Mouse (Mus musculus) left cerebral cortex, adult 9 months (tissue): ENCODE results near the gene Slc25a26.

ENCODE experiments used
- DNase-seq, 2 experiments: peaks; one replicate each; pipeline ENCODE4 v3.0.0; 2022; ENCODE audit warnings: low spot score in 2 of 2

Slc25a26 gene

DNA sequence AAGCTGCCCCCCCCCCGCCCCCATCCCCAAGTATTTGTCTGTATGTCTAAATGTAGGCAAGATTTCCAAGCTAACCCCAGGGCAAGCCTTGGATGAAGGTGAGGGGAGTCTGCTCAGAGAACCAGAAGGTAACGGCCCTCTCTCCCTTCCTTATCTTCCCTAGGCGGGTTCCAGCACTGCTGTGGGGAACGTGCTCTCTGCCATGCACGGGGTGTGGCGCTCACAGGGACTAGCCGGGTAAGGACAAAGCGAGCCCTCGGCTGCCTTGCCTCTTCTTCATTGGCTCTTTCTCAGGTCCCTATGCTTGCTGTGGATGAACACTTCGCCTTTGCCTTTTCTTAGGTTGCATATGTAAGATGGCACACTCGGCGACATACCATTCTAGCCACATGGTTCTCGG is 98.9 kb downstream of the Slc25a26 start:
- DNase-seq: no peak

DNA sequence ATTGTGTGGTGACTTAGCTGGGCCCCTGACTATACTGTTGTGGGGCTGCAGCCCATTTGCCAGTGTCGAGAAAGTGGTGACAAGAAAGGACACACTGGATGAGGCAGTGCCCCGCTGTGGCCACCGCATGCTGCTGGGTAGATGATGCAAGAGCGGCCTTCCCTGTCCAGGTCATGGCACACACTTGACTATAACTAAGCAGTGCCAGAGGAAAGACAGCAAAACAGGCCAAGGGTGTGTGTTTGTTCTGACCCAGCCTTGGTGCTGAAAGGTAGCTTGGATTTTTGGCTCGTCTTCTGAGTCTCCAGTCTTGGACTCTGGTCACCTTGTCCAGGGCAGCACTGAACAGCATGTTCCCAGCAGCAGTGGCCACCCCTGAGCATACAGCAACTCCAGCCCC is 101.0 kb downstream of the Slc25a26 start:
- no peak for DNase-seq

DNA sequence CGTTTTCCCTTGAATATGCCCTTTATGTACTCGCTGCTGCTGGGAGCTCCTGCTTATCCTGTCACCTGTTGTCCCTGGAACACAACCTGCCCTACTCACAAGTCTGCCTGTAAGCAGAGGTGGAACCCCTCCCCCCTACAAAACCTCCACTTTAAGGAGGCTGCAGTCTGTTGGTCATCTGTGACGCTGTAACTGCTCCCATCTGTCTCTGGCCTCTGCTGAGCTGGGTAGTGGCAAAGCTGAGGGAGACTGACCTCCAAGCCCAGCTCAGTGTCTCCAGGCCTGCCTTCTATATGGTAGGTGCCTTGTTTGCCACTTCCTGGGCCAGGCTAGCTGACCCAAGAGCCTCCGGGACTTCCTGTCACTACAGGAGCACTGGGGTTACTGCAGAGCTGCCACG is 101.7 kb downstream of the Slc25a26 start:
- DNase-seq: no peak

DNA sequence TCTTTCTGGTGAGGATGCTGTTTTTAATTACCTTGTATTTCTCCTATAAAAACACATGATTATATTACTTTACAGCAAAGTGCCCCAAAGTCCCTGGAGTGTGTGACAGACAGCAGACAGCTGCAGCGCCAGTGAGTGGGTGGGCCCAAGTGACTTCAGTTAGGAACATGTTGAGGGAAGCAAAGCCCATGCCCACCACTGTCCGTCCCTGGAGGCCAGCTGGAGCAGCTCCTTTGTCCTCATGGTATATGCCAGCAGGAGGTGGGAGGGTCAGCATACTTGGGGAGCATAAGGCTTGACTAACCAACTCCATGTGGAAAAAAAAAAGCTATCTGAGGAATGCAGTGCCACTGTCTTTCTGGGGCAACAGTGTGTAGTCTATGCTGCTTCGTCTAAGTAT is 103.9 kb downstream of the Slc25a26 start:
- no peak for DNase-seq

DNA sequence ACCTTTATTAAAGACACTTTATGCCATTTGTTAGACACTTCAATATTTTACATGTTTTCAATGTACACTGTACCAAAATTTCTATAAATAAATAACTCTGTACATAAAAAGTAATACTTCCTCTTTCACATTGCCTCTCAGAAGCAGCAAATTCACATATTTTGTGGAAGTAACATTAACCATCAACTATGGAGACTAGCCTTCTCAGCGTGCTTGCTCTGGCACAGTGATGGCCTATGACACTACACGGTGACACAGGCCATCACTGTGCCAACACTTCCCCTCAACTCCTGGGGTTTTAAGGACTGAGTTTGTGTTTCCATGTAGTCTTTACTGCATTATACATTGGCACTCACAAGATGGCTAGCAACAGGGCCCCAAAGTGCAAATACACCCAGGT is 104.4 kb downstream of the Slc25a26 start:
- DNase-seq: no peak

DNA sequence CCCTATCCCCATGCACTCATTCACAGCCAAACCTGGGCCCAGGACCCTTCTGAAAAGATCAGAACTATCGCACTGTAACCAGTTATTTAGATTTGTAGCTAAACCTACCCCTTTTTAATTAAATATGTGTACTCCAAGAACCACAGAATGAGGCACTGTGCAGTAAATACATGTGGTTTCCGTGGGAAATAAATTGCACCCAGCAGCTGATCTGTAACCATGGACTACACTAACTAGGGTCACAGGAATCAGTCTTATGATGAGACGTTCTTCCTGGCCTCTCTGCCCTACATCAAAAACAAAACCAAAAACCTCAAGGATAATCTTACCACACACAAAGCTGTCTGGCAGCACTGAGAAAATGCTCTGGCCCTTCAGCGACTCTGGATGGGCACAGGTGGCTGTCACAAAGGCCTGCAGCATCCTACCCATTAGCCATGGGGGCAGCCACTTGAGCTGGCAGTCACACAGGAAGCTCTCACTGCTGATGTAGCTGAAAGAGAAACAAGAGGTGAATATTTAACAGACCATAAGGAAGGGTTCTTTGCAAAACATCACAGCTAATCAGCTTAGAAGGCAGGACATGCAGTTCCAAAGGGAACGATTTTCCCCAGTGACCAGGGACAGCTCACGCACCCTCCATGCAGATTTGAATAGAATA is 113.2 kb downstream of the Slc25a26 start:
- DNase-seq: no peak

DNA sequence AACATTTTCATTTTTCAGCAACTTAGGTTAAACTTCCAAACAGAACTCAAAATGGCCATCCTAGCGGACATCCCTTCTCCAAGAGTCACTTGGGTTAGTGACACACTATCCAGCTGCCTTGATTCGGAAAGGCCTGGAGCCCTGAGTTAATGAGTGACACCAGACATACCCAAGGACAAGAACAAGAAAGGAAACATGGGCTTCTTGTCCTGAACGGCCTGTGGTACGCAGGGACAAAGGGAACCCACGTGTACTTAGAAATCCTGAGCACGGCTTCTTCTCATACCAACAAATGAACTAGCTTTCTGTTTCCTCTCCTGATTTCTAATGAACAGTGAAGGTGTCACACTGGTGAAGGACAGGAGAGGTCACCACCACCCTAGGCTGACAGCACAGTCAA is 114.2 kb downstream of the Slc25a26 start:
- no peak for DNase-seq

DNA sequence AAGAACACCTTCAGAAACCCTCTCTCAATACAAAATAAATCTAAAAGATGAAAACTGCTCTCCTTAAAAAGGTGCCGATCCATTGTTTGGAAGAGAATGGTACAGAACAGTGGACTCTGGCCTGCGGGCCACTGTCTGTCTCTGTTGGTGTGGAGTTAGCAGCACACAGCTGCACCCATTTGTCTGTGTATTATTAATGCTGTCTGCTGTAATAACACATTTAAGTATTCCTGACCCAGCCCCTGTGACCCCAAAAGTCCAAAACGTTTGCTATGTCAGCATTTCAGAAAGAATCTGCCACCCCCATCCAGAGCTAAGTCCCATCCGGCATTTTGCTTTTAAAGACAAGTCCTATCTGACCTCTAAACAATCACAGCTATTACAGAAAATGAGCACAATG is 115.8 kb downstream of the Slc25a26 start:
- no peak for DNase-seq

DNA sequence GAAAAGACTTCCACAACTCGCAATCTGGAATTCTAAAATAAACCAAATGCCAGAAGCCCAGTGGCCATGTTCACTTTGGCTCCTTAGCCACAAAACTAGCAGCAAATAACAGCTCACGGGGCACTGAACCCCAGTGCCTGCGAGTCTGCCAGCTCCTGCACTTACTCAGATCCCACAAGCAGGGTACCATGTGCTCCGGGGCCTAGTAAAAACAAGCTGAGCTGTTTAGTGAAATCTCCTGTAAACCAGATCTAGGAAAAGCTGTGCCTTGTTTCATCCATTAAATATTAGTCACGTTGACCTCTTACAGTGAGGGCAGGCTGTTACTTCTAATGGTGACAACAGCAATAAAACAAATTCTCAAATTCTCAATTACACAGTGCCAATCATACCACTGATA is 118.5 kb downstream of the Slc25a26 start:
- DNase-seq: no peak

DNA sequence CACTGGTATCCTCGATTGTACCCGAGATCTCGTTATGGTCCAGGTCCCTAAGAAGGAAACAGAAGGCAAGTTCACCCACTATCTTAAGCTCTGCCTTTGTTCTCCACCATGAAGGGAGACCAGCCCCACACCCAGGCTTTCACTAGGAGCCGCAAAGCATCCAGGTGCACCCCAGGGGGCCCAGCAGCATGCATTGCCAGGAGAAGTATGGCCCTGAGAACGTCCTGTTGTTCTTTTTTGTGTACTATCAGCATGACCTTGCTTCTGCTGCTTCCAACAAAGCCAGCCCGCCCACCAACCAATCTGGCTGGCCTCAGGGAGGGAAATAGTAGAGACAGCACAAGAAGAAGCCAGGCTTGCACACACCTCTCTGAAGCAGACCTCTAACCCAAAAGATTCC is 120.2 kb downstream of the Slc25a26 start:
- DNase-seq: no peak

DNA sequence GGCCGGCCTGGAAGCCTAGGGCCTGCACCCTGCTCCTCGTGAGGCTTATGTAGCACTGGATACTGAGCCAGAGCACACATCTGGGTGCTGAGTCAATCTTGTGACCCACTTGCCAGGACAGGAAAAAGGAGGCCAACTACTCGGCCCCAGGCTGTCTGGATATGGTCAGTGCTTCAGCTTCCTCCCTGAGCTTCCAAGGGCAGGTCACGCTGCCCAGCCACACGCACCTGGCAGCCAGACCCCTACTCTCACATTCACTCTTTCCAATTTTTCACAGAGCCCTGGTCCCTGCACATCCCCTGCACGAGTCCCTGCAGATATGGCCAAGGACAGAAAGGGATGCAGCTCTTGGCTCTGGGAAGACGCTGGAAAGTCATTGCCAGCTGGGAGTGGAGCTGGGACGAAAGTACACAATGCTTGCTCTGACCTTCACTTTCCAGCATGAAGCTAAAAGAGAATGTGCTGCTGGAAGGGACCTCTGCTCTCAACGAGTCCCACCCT is 120.7 kb downstream of the Slc25a26 start:
- no peak for DNase-seq

DNA sequence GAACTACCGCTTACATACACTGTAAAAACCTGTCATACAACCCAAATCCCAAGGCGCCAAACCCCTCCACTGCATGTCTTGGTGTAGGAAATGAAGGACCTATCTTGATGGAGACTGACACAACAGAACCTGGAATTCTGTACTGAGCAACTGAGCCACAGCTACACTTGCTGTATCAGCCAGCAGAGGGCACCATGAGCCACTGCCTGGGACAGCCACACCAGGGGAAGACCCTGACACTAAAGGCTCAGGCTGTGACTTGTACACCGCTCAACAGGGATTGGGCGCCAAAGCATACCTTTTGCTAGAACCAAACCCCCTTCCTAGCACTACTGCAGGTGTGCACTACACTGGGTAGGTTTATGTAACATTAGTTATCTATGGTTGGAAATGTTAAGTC is 122.9 kb downstream of the Slc25a26 start:
- peak in 1 of 2 experiments; percentile 73 for DNase-seq

DNA sequence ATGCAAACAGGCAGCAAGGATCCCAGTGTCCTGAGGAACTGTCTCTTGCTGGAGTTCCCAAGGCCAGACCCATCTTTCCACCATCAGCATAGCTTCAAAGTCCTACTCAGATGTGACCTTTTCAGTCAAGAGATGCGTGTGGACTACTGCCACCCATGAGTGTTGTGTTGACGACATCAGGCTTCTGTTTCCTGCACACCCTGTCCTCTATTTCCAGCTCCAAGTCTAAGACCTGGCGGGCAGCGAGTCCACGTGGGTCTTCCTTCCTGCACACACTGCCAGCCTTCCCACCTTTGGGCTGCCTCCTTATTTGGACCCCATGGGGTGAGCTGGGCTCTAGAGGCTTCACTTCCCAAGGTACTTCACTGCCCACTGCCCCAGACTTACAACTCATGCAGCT is 124.4 kb downstream of the Slc25a26 start:
- no peak for DNase-seq

DNA sequence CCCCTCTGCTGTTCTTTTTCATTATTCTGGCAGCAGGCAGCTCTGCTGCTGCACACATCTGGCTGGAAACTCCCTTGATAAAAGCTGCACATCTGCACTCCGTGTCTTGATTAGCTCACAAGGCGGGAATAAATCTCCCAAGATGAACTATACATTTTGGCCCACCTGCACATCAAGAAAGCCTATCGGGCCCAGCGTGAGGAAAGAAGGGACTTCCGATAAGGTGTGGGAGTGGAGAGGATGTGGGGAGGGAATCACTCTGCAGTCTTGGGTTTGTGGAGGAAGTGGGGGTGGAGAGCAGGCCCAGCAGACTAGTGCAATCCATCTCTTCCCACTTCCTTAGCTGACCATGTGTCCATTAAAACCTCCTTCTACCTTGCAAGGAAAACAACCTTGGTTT is 125.8 kb downstream of the Slc25a26 start:
- no peak for DNase-seq

DNA sequence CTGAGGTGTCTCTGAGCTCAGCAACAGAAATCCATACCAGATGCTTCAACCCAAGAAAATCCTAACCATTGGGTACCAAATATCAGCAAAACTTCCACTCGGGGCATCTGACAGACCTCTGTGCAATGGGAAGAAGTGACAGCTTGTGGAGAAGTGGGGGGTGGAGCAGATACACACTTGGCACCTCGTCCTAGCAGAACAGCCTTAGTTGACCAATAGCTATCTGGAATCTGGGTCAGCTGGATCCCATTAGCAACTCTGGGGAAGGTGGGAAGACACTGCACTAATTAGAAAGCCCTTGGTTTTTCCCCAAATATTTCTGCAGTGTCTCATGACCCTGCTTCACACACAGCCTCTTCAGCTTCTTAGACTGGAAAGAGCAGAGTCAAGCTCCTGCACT is 126.7 kb downstream of the Slc25a26 start:
- no peak for DNase-seq

DNA sequence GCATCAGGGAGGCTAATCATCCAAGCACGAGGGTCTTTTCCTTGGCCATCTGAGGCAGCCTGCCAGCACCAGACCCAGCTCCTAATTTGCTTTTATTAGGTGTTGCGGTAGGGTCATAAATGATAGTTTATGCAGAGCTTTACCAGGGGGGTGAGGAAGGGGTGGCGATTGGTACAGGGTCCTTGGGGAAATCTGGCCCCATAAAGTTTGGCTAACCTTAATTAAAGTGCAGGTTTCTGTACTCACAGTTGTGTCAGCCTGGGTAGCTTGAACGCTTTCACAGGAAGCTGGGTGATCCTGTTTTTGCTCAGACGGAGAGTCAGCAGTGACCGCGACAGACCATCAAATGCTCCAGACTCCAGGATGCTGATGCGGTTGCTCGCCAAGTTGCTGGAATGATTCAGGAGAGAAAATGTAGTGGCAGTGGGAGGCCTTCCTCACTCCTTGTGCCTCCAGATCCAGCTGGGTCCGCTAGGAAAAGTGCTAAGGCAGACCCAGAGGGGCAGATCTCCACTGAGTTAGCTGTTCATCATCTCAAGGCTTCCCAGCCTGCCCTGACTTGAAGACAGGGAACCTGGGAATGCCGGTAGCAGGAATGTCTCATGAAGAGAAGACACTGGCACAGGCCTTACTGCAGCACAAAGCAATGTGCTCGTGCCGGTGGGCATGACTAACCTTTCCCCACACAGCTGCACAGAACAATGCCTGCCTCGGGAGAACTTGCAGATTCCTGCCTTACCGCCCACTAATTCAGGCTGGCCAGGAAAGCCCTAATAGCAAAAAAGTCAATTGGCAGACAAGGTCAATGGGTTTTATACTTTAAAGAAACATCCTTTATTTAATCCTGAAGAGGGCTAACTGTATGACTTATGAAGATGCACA is 127.8 kb downstream of the Slc25a26 start:
- DNase-seq: no peak

DNA sequence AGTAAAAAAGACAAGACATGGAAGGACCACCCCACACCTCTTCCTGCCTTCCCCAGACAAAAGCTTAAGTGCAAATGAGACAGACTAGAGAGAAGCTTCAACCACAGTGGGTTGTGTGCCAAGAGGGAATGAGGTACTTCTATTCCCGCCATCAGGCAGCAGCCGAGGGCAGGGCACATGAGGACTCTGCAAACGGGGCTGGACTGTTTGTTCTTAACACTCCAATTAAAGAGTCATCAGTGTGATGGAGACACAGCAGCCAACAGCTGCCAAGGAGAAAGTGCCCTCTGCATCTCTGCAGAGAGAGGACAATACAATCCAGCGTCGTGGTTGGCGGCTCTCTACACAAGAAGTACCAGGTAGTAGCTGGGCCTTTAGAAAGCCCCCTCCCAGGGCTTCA is 128.7 kb downstream of the Slc25a26 start:
- no peak for DNase-seq

DNA sequence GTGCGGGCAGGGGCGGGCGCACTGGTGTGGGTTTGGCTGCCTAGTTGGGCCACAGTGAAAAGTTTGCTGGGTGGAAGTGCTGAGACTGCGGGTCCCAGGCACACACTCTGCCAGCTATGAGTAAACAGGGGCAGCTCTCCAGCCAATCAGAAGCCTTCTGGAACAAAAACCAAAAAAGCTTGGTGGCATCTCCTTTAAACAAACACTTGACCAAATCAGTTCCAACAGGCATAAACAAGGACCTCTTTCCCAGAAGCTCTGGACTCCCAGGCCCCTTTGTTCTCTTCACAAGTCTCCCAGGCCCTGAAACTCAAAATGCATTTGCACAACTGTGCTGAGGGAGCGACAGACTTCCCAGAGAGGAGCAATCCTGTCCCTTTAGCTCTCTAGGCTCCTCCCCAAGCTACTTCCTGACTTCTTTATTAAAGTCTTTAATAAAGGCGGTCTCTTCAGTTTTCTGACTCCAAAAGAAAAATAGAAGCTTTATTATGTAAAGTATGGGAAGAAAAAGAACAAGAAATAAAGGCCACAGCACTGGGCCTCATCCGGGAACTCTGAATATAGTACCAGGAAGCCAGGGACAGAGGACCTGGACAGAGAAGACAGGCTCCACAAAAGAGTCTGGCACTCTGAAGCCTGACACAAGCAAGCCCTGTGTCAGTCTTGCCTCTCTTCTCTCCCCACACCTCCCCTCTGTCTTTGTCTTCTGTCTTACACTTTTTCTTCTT is 131.1 kb downstream of the Slc25a26 start:
- DNase-seq: peak in 1 of 2 experiments; percentile 28

DNA sequence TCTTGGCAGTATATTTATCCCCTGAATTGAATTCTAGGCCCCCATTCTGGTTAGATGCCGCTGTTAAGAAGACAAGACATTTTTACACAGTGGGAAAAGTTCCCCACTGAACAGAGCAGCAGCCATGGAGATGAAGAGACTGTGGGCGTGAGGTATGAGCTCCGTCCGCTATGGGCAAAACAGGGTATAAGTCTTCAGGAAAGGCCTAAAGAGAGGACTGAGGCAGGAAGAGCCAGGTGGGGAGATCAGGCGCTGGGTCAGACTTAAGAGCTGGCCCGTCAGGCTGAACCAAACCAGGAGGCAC is 131.6 kb downstream of the Slc25a26 start:
- no peak for DNase-seq

DNA sequence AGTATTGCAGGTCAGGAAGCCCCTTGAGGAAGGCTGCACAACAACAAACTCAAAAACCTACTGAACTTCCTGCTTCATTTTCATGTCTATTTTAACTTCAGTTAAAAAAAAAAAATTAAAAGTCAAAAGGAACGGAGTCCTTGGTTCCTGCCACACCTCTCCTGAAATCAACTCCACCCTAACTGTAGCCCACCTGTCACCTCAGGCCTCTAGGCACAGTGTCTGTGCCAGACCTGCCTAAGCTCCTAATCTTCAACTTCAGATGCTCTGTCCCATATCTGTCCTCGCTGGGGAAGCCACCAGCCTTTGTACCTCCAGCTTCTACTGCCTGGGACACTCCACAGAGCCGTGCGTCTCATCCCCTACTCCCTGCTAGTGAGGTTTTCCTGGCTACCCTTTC is 134.1 kb downstream of the Slc25a26 start:
- no peak for DNase-seq

DNA sequence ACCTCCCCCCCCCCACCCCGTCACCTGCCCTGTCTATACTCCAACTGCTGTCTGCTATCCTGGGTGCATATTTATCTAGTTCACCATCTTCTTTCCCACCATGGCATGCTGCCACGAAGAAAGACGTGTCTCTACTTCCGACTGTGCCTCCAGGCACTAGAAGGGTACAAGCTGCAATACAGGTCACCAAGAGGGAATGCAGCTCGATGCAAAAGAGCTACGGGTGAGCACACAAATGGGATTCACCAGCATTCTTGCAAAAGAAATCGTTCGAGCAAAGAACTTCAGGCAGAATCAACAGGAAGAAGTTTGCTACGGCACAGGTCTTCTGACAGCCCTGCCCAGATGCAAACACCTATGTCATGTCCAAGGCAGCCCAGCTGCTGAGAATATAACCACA is 134.6 kb downstream of the Slc25a26 start:
- no peak for DNase-seq

DNA sequence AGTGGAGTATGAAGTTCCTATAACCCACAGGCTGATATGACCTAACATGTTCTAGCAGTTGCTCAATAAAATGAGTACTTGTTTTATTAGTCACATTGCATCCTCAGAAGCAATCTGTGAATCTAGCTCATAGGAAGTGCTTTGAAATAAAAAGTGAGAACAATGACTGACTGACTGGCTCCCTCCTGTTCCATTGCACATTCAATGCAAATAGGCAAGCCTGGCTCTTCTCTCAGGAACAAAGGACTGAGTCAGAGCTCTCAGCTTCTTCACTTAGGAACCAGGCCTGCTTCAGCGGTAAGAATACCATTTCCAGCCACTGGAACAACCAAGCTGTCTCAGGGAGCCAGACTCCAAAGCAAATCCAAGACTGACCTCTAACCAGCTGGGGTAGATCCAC is 135.2 kb downstream of the Slc25a26 start:
- DNase-seq: no peak

DNA sequence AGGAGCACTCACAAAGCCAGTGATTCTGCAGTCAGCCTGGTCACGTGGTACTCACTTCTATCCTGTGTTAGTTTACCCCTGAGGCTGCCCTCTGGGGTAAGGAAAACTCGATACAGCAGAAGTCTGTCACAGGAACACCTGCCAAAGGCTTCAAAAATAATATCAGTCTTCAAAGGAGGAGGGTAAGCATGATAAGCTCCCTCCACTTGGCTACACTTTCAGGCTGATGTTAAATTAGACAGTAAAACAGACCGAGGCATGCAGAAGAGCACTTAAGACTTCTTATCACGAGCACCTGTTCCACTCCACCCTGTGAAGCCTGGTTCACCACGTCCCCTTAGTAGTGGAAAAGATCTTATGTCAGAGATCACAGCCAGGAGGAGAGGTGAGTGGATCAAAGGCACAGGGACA is 136.9 kb downstream of the Slc25a26 start:
- DNase-seq: no peak
